Mouse (Mus musculus): ENCODE measurements around the gene Kif26b.

DNA sequence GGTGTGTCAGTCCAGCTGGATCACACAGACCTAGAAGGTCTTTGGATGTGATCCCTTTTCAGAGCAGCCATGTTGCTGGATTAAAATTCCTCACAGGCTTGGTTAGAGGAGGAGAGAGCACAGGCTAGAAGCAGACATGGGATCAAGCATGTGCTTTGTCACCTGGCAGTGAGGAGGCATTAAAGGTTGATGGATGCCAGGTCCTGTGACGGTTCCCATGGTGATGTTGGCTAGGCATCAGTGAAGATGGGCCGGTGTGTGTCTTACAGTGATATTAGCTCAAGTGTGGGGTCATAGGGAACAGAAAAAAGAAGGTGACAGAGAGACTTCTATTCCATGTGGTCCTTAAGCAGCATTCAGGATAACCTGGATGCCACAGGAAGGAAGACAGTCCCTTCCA lies 46.8 kb downstream of the Kif26b start:
- TF ChIP-seq POLR2A (IDR thresholded peaks at IDR 0.05; ENCODE audit: borderline replicate concordance, control insufficient read depth, low read depth, low read length), result no peak
- no peak for TF ChIP-seq CTCF (IDR thresholded peaks at IDR 0.05; ENCODE audit: control insufficient read depth, insufficient read depth, low read length)
